Mouse (Mus musculus): ENCODE results near the gene Exph5. TPM values are rescaled to one million over a fixed set of nuclear protein-coding genes. Genes with fewer than 3 reads are reported as not detected.

The Exph5 gene
- polyA plus RNA-seq, 1 experiment from 2014 or later, result 9.1 TPM

- H3K4me1 ChIP-seq (ENCODE audit: control insufficient read depth, insufficient read depth, low read length), result no peaks in the 10 kb centered on the region
- H3K27ac ChIP-seq (ENCODE audit: low read length), result peak overlapping the region; percentile 21; the same call in 1 of the 2 replicates
- H3K9me3 ChIP-seq (replicated peaks; ENCODE audit: control insufficient read depth, low read length), result no peaks in the 10 kb centered on the region
- no peak overlapping the region for H3K9ac ChIP-seq (ENCODE audit: low read length)
- no peak overlapping the region for H3K4me3 ChIP-seq (replicated peaks; ENCODE audit: low read length)
- H3K4me2 ChIP-seq (ENCODE audit: low read depth, low read length), result 0 out of 2 replicates have a peak overlapping the region, but pooled peaks have one; percentile 9
- ATAC-seq (ENCODE audit: insufficient read depth, low FRiP score), result no peak
- WGBS, result 77% methylated on average over 9 of the region's 9 CpGs
- no peaks in the 10 kb centered on the region for H3K27me3 ChIP-seq (ENCODE audit: control insufficient read depth, insufficient read depth, low read length)
- H3K36me3 ChIP-seq (ENCODE audit: control insufficient read depth, insufficient read depth, low read length), result no peaks in the 10 kb centered on the region
These were observed 43.4 kb downstream of the Exph5 start for GRCm38 (mm10) chr9:53344646-53345432.

- Histone ChIP-seq H3K27me3 (ENCODE audit: control insufficient read depth, insufficient read depth, low read length) (no peaks in the 10 kb centered on the region), H3K9ac (ENCODE audit: low read length) (no peak overlapping the region), H3K9me3 (replicated peaks; ENCODE audit: control insufficient read depth, low read length) (no peaks in the 10 kb centered on the region; the same call in 1 of the 2 replicates), H3K4me2 (ENCODE audit: low read depth, low read length) (no peak overlapping the region), H3K4me1 (ENCODE audit: control insufficient read depth, insufficient read depth, low read length) (no peaks in the 10 kb centered on the region), H3K36me3 (ENCODE audit: control insufficient read depth, insufficient read depth, low read length) (no peaks in the 10 kb centered on the region), H3K4me3 (replicated peaks; ENCODE audit: low read length) (no peak overlapping the region), H3K27ac (ENCODE audit: low read length) (no peak overlapping the region)
- WGBS, result 65% methylated on average over 3 of the region's 3 CpGs
- no peak for ATAC-seq (ENCODE audit: insufficient read depth, low FRiP score)
These were observed 44.3 kb downstream of the Exph5 start for GRCm38 (mm10) chr9:53345728-53346127.

- no peak overlapping the region for H3K9ac ChIP-seq (ENCODE audit: low read length)
- no peaks in the 10 kb centered on the region; the same call in 1 of the 2 replicates for H3K9me3 ChIP-seq (replicated peaks; ENCODE audit: control insufficient read depth, low read length)
- H3K4me1 ChIP-seq (ENCODE audit: control insufficient read depth, insufficient read depth, low read length), result no peaks in the 10 kb centered on the region
- ATAC-seq (ENCODE audit: insufficient read depth, low FRiP score), result no peak
- no peak overlapping the region for H3K27ac ChIP-seq (ENCODE audit: low read length)
- H3K27me3 ChIP-seq (ENCODE audit: control insufficient read depth, insufficient read depth, low read length), result no peaks in the 10 kb centered on the region
- WGBS, result 43% methylated on average over 6 of the region's 6 CpGs
- H3K4me3 ChIP-seq (replicated peaks; ENCODE audit: low read length), result no peak overlapping the region
- H3K4me2 ChIP-seq (ENCODE audit: low read depth, low read length), result no peak overlapping the region
- no peaks in the 10 kb centered on the region for H3K36me3 ChIP-seq (ENCODE audit: control insufficient read depth, insufficient read depth, low read length)
These were observed 44.9 kb downstream of the Exph5 start for GRCm38 (mm10) chr9:53346402-53346801.

GRCm38 (mm10) chr9:53349211-53349610, 47.7 kb downstream of the Exph5 start:
- Histone ChIP-seq H3K4me3 (replicated peaks; ENCODE audit: low read length) (no peak overlapping the region), H3K4me2 (ENCODE audit: low read depth, low read length) (no peak overlapping the region), H3K36me3 (ENCODE audit: control insufficient read depth, insufficient read depth, low read length) (no peaks in the 10 kb centered on the region), H3K27ac (ENCODE audit: low read length) (no peak overlapping the region), H3K27me3 (ENCODE audit: control insufficient read depth, insufficient read depth, low read length) (no peaks in the 10 kb centered on the region), H3K9ac (ENCODE audit: low read length) (no peak overlapping the region), H3K9me3 (replicated peaks; ENCODE audit: control insufficient read depth, low read length) (no peaks in the 10 kb centered on the region; the same call in 1 of the 2 replicates), H3K4me1 (ENCODE audit: control insufficient read depth, insufficient read depth, low read length) (no peaks in the 10 kb centered on the region)
- WGBS, result 71% methylated on average over 1 of the region's 1 CpGs
- ATAC-seq (ENCODE audit: insufficient read depth, low FRiP score), result no peak

- Histone ChIP-seq H3K36me3 (ENCODE audit: control insufficient read depth, insufficient read depth, low read length) (no peaks in the 10 kb centered on the region), H3K4me1 (ENCODE audit: control insufficient read depth, insufficient read depth, low read length) (0 out of 2 replicates have a peak, but pooled peaks cover 4% of the 10 kb centered on the region), H3K9ac (ENCODE audit: low read length) (no peak overlapping the region), H3K9me3 (replicated peaks; ENCODE audit: control insufficient read depth, low read length) (no peaks in the 10 kb centered on the region; the same call in 1 of the 2 replicates), H3K4me2 (ENCODE audit: low read depth, low read length) (no peak overlapping the region), H3K4me3 (replicated peaks; ENCODE audit: low read length) (no peak overlapping the region), H3K27ac (ENCODE audit: low read length) (no peak overlapping the region), H3K27me3 (ENCODE audit: control insufficient read depth, insufficient read depth, low read length) (no peaks in the 10 kb centered on the region)
- no peak for ATAC-seq (ENCODE audit: insufficient read depth, low FRiP score)
- WGBS, result 91% methylated on average over 2 of the region's 2 CpGs
These were observed 48.9 kb downstream of the Exph5 start for GRCm38 (mm10) chr9:53350331-53350730.

- ATAC-seq (ENCODE audit: insufficient read depth, low FRiP score), result no peak
- WGBS, result 75% methylated on average over 6 of the region's 6 CpGs
These were observed 50.4 kb downstream of the Exph5 start for GRCm38 (mm10) chr9:53351899-53352298.

GRCm38 (mm10) chr9:53353161-53353560, 51.7 kb downstream of the Exph5 start:
- ATAC-seq (ENCODE audit: insufficient read depth, low FRiP score), result no peak
- Histone ChIP-seq H3K4me1 (ENCODE audit: control insufficient read depth, insufficient read depth, low read length) (0 out of 2 replicates have a peak, but pooled peaks cover 4% of the 10 kb centered on the region), H3K27me3 (ENCODE audit: control insufficient read depth, insufficient read depth, low read length) (no peaks in the 10 kb centered on the region), H3K4me2 (ENCODE audit: low read depth, low read length) (no peak overlapping the region), H3K27ac (ENCODE audit: low read length) (no peak overlapping the region), H3K4me3 (replicated peaks; ENCODE audit: low read length) (no peak overlapping the region), H3K36me3 (ENCODE audit: control insufficient read depth, insufficient read depth, low read length) (no peaks in the 10 kb centered on the region), H3K9ac (ENCODE audit: low read length) (no peak overlapping the region), H3K9me3 (replicated peaks; ENCODE audit: control insufficient read depth, low read length) (no peaks in the 10 kb centered on the region; the same call in 1 of the 2 replicates)
- WGBS, result 93% methylated on average over 5 of the region's 5 CpGs

More at GRCm38 (mm10) chr9:53351899-53352298, 50.4 kb downstream of the Exph5 start:
- H3K4me1 ChIP-seq (ENCODE audit: control insufficient read depth, insufficient read depth, low read length), result 0 out of 2 replicates have a peak, but pooled peaks cover 4% of the 10 kb centered on the region
- no peaks in the 10 kb centered on the region for H3K27me3 ChIP-seq (ENCODE audit: control insufficient read depth, insufficient read depth, low read length)
- H3K27ac ChIP-seq (ENCODE audit: low read length), result no peak overlapping the region
- H3K9ac ChIP-seq (ENCODE audit: low read length), result no peak overlapping the region
- no peaks in the 10 kb centered on the region; the same call in 1 of the 2 replicates for H3K9me3 ChIP-seq (replicated peaks; ENCODE audit: control insufficient read depth, low read length)
- no peak overlapping the region for H3K4me3 ChIP-seq (replicated peaks; ENCODE audit: low read length)
- no peak overlapping the region for H3K4me2 ChIP-seq (ENCODE audit: low read depth, low read length)
- no peaks in the 10 kb centered on the region for H3K36me3 ChIP-seq (ENCODE audit: control insufficient read depth, insufficient read depth, low read length)

- peak overlapping the region; percentile 9; the same call in 1 of the 2 replicates for H3K4me3 ChIP-seq (replicated peaks; ENCODE audit: low read length)
- peak overlapping the region; percentile 86 for H3K27ac ChIP-seq (ENCODE audit: low read length)
- no peak overlapping the region for H3K9ac ChIP-seq (ENCODE audit: low read length)
- H3K4me2 ChIP-seq (ENCODE audit: low read depth, low read length), result peak overlapping the region; percentile 41
- no peaks in the 10 kb centered on the region for H3K36me3 ChIP-seq (ENCODE audit: control insufficient read depth, insufficient read depth, low read length)
- peak; percentile 98 for ATAC-seq (ENCODE audit: insufficient read depth, low FRiP score)
- 32% methylated on average over 14 of the region's 14 CpGs for WGBS
- no peaks in the 10 kb centered on the region for H3K27me3 ChIP-seq (ENCODE audit: control insufficient read depth, insufficient read depth, low read length)
- H3K4me1 ChIP-seq (ENCODE audit: control insufficient read depth, insufficient read depth, low read length), result 0 out of 2 replicates have a peak, but pooled peaks cover 4% of the 10 kb centered on the region
- H3K9me3 ChIP-seq (replicated peaks; ENCODE audit: control insufficient read depth, low read length), result no peaks in the 10 kb centered on the region
These were observed 55.0 kb downstream of the Exph5 start for GRCm38 (mm10) chr9:53356219-53357155.
